Mouse (Mus musculus): Measurements from ENCODE around the gene Cd300ld2.

GRCm38 (mm10) chr11:115054537-115054936, 38.5 kb upstream of the Cd300ld2 start:
- no peak for TF ChIP-seq CTCF (IDR thresholded peaks at IDR 0.05; ENCODE audit: low read depth)
- no peak for TF ChIP-seq EP300 (IDR thresholded peaks at IDR 0.05; ENCODE audit: low read depth)

Measured in heart, postnatal 0 days (tissue).